Mouse (Mus musculus) urinary bladder, postnatal 4 days (tissue): ENCODE data around the gene She.

Experiments used
- DNase-seq, 2 experiments: peaks; one replicate each; pipeline ENCODE4 v3.0.0; 2021 to 2022; ENCODE audit warnings: low spot score in 2 of 2

The She gene

DNA sequence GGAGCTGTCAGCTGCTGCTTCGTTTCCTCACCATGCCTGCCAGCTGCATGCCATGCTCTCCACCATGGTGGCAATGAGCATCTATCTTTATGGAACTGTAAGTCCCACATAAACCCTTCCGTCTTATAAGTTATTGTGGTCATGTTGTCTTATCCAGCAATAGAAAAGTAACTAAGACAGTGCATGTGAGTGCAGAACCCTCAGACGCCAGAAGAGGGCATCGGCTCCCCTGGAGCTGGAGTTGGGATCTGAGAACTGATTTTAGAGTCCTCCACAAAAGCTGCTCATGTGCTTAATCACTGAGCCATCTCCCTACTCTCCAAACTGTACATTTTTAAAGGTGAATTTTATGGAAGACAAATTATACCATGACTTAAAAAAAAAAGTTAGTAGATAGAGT is 14.1 kb upstream of the She start:
- DNase-seq = no peak

DNA sequence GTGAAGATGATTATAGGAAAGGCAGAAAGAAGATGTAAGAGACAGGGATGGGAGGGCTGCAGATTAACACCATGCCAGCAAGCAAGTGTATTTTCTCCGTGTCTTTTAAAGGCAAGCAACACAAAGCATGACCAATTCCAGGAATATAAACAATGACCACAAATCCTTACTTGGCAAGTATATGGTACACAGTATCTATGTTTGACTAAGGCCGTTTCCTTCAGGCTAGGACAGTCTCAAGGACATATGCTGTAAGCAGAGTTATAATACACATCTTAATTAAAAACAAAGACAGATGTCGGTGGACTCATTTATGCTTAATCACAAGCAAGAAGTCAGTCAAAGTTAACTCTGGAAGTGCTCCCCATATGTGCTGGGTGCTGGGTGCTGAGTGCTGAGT is 12.6 kb upstream of the She start:
- no peak for DNase-seq

DNA sequence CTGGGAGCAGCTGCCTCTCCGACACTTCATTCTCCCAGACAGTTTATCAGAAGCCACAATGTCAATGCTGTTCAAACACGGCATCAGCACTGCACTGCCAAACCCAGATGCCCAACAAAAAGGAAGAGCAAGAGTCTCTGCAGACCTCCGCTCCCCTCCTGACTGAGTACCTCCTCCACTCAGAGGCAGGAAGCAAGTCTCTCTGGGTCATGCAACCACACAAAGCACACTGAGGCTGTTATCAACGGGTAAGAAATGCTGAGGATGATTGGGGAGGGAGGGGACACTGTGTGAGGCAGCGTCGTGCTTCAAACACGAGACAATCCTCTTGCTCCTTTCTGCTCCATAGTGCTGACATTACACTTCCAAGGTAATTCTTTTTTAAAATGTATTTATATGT is 11.3 kb upstream of the She start:
- DNase-seq = no peak

DNA sequence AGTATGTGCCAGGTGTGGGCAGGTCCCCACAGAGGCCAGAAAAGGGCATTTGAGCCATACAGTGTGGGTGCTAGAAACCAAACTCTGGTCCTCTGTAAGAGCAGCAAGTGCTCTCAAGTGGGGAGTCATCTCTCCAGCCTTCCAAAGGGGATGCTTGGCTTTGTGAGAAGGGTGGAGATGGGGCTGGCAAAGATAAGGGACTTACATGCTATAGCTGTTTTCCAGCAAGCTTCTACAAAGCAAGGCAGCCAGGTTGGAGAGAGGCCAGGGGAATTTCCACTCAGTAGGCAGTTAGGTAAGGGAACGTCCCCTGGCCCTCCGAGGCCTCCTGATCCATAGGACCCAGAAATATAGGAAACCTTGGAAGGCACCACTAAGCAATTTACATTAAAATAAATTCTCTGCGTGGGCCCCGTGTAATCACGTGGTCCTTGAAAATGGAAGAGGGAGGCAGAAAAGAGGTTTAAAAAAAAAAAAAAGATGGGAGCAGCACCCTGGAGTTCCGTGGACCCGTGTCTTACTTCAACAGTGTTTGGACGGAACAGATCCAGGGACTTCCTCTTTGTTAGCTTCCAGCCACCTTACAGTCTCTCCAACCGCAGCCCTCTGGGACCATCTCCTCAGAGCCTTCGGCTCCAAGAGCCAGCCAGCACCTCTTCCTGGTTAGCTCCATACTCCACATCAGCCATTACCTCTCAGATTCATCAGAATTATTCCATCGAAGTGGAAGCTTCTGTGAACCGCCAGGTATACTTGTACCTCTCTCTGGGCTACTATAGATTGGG is 10.7 kb upstream of the She start:
- no peak for DNase-seq

DNA sequence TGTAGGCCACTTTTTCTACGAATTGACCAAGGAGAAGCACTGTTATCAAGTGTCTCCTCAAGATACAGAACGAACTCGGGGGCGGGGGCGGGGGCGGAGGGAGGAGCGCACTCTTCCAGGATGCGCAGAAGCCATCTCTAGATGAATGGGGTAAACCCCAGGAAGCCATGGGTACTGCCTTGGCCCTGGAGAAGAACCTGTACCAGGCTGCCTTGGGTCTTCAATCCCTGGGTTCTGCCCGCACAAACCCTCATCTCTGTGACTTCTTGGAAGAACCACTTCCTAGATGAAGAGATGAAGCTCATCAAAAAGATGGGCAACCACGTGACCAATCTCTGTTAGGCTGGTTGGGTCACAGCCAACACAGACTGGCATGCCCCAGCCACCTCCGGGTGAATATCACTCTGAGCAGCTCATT is 10.1 kb upstream of the She start:
- DNase-seq = no peak

DNA sequence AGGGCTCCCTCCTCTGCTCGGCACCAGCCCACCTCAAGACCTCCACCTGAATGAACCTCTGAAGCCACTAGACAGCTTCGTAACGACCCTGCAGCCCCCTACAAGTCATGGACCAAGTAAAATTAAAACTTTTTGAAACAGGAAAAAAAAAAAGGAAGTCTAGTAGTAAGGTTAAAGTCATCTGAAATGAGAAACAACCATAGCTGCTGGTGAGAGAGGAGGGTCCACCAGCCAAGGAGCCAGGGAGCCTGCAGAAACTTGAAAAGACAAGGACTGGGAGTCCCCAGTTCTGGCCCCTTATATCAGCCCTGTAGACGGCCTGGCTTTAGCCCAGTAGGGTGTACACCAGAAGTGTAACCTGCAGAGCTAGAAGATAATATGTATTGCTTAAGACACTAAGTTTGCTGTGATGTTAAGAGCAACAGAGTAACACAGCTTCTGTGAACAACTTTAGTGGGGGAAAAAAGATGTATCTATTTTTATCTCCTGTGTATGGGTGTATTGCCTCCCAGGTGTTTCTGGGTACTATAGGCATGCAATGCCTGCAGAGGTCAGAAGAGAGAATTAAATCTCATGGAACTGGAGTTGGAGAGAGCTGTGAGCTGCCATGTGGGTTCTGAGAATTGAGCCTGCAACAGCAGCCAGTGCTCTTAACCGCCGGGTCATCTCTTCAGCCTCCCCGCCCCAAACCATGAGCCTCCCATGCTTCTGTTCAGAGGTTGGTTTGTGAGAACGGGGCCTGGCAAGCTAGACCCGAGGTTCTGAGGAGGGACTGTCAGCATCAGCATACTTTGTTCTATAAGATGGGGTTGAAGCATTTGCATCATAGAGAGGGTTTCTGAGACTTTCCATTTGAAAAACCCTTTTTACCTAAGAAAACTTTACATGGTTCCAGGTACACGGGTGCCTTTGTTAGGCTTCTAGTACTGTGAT is 9.4 kb upstream of the She start:
- DNase-seq = no peak

DNA sequence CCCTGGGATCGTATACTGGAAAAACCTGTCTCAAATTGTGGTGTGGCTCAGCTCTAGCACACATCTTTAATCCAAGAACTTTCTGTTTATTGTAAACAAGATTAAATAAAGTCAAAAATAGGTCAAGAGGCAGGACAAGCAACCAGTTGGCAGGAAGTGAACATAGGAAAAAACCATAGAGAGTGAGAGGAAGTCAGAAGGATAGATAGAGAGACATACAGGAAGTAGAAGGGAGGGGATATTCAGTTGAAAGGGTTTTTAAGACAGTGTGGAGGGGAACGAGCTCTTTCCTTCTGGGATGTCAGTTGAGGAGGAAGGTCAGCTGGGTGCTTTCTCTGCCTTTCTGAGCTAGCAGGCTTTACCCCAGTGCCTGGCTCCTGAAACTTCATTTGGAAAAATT is 7.6 kb upstream of the She start:
- DNase-seq = no peak

DNA sequence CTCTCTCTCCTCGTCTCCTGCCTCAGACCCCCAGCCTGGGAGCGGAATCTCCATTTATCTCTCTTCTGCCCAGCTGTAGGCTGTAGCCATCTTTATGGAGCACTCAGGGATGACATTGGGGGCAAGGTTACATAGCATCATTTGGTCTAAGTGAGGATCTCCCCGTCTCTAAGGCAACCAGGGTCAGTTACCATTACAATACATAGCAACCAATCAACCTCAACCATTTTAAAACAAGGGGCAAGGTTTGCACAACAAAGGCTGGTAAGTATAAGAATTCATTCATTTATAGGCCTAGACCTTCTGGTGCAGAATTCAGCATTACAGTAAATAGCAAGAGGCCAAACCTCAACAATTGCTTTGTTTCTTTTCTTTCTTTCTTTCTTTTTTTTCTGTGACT is 4.9 kb upstream of the She start:
- no peak for DNase-seq

DNA sequence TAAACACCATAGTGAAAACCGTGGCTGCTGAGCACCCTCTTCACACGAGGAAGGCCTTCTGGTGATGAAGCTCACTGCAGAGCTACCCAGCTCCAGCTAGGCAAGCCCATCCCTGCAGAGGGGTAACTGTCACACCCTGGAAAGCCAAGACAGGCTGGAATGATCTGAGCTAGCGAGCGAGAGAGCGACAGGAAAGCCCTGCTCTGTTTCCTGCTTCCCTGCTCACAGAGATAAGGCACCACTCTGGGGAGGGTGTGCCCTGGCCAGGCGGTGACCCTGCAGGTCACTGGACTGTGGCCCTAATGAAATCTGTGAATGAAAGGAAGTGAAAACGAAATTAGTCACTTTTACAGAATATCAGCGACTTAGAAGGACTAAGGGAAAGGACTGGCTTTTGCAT is 4.2 kb downstream of the She start:
- DNase-seq = no peak

DNA sequence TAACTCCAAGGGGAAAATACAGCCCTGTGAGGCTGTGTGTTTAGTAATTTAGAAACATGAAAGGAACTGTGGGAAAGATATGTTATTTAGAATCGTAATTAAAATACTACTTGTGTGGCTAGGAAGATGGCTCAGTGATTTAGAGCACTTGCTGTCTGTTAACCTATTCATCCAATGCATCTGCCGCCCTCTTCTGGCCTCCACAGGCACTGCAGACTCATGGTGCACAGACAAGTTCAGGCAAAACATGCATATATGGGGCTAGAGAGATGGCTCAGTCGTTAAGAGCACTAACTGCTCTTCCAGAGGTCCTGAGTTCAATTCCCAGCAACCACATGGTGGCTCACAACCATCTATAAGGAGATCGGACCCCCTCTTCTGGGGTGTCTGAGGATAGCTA is 11.1 kb downstream of the She start:
- DNase-seq = no peak

DNA sequence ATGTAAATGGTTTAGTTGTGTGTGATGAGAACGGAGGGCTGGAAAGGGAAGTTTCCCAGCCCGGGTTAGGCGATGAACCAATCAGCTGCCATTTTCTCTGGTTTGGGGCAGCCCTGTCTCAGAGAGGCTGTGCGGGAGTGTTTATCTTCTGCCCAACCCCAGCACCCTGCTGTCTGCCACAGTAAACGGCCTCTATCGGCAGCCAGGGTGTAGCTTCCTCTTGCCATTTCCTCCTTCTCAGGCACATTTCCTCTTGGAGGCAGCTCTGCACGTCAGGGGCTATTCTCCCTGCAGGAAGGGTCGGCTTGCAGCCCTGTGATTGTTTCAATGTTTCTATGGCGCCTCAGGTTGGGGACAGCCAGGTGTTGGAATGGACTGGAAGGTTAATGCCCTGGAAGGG is 12.0 kb downstream of the She start:
- no peak for DNase-seq

DNA sequence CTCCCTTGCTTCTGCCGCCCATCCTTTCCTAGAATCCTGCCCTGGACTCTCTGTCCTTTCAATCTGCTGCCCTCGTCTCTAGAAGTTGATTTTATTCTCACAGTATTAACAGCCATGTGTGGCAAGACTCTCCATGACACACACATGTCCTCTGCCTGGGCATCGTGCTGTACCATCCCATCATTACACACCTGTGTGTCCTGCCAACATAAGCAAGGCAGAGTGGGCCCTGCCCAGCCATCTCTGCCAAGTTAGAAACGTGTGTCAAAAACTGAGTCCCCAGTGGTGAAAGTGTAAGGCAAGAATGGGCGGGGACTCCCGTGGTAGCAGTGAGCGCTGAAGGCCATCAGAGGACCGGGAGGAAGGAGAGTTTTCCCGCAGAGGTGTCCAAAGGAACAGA is 14.6 kb downstream of the She start:
- DNase-seq = no peak

DNA sequence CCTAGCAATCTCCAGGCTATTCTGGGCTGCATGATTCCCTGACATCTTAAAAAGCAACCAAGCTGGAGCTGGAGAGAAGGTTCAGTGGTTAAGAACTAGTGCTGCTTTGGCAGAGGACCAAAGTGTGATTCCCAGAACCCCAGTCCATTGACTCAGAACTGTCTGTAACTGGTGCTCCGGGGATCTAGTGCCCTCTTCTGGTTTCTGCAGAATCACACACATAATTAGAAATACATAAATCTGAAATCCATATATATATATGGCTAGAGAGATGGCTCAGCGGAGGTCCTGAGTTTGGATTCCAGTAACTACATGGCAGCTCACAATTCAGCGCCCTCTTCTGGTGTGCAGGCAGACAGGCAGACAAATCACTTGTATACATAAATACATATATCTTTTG is 16.0 kb downstream of the She start:
- DNase-seq = no peak

DNA sequence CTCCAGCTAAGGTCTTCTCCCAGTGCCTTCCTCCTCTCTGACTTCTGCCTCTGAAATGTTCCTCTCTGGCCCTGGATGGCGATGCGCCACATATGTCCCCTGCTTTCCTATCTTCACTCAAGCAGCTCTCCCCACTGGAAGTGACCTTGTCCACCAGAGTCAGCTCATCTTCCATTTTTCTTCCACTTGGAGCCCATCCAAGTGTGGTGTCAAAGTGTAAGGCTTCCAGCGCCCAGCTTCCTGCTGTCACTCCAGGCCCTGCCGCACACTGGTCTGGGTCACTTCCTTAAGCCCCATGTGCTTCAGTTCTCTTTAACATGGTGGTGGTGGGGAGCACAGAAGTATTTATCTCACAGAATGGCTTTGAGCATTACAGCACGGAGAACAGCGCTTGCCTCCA is 16.4 kb downstream of the She start:
- DNase-seq = no peak

DNA sequence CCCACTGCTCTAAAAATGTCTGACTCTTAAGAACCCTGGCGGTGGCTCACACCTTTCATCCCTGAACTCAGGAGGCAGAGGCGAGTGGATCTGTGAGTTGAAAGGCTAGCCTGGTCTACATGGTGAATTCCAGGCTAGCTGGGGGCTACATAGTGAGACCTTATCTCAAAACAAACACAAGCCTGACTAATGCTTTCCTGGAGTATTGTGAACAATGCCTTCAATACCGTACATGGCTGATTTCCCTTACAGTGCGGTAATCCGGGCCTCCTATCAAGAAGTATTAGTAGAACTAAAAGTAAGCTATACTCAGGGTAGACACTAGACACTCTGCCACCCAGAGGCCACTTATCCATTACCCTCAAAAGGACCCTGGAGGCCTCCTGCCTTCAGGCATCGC is 16.9 kb downstream of the She start:
- DNase-seq = no peak

DNA sequence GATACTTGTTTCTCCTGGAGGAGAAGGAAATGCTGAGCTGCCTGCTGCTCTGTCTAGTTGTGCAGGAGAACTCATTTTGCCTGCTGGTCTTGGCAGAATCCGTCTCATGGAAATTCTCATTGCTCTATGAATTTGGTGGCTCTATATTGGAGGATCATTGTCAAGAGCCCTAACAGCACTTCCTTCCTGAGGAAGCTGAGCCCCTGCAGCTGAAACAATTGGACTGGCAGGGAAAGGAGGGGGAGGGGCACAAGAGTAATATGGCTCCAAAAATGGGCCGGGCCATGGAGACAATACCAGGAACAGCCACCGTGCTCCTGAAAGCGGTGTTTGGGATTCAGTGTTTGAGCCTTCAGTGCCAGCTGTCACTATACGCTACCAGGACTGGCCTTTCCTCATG is 22.6 kb downstream of the She start:
- DNase-seq = no peak

DNA sequence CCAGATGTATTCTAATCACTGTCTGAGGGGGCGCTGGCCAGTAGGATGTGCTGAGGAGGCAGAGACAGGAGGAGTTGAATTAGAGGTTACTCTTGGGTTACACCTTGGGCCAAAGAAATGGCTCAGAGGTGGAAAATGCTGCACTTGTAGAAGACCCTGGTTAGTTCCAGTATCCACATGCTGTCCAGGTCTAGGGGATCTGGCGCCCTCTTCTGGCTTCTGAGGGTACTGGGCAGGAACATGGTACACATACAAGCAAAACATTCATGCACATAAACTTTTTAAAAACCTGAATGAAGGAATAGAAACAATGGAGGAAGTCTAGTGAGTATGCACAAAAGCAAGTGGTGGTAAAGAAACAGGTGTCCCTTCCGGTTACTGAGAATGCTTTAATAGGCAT is 26.2 kb downstream of the She start:
- no peak for DNase-seq

DNA sequence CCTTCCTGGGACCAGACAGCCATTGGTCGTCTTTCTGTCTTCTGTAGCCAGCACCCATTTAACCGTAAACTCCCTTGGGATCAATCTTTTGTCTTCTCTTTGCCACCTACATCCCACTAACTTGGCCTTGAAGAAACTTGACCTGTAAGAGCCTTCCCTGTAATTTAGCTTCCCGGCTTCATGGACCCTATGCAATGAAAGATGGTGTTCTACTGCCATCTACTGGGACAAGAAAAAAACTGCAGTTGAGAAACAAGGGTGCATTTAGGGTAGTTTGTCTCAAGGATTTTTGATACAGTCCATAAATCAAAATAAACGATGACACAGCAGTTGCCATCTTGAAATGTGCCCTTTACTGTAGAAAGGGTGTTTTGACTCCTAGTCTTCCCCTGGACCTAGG is 27.0 kb downstream of the She start:
- no peak for DNase-seq

DNA sequence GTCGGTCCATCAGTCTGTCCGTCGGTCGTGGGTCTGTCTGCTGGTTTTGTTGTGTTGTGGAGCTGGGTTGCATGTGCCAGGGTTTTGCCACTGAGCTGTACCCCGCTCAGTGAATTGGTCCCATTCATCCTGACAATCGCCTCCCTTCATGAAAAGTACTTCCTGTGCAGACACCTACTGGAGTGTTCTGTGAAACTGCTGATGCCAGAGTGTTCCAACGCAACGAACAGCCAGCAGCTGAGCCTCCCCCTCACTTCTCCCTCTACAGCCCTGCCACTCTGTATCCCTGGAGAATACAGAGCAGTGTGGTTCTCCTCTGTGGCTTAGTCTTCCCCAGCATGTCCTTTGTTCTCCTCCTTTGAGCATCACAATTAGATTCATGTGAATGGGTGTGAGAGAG is 27.7 kb downstream of the She start:
- no peak for DNase-seq

DNA sequence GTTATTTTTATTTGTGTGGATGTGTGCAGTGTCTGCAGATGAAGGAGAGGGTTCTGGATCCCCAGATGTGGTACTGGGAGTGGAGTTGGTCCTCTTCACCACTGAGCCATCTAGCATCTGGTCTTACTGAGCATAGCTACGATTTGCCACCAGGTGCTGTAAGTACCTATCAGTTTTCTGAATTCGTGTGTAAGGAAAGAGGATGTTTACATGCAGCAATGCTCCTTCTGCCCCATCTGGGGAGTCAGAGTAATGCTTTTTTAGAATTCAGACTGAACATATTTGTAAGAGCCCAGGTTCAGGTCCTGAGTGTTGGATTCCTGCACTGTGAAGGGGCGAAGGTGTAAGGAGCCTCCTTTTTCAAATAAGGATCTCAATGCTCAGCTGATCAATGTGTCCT is 28.8 kb downstream of the She start:
- DNase-seq = no peak

DNA sequence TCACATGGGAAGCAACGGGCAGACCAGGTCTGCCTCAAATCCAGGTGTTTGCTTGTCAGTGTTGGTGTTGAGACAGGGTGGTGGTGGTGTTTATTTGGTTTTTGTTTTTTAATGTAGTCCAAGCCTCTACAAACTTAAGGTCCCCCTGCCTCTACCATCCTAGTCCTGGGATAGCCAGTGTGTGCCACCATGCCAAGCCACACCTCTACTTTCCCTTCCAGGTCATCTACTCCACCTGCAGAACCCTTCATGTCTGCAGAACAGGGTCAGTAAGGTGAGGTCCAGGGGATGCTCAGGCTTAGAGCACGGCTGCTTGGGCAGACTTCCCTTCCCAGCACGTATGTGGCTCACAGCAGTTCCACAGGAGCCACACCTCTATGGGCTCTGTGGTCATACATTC is 29.2 kb downstream of the She start:
- no peak for DNase-seq

DNA sequence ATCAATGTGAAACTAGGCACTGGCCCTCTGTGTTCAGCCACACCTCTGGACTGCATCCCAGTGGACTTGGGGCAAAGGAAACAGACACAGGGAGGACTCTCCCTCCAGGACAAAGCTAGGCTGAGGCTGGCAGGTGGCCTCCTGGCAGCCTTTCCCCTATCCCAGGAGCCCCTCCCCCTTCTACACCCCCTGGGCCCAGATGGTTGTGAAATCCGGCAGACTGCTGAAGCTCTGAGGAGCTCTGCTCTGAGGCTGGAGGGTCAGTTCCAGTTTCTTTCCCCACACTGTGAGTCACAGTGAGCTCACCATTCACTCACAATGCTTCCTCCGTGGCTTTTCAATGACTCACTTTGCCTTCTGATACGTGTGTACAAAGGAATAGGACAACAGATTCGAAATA is 29.9 kb downstream of the She start:
- DNase-seq = peak; percentile 70 to 79

DNA sequence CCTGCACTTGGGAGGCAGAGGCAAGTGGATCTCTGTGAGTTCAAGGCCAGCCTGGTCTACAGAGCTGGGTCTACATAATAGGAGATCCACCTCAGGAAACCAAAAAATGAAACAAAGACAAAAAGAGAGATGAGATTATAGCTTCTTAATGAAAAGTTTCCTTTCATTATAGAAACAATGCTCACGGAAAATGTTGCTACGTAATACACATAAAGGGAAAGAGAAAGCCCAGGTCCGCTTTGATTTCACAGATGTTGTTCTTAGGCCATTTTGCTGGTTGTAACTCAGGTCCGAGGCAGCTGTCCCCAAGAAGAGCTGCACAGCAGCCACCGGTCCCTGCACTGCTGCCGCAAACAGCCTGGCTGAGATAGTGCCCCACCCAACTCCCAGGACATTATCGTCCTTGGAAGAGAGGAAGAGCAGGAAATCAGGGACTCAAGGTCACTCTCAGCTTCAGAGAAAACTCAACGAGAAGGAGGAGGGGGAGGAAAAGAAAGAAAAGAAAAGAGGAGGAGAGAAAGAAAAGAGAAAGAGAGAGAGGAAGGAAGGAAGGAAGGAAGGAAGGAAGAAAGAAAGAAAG is 31.1 kb downstream of the She start:
- no peak for DNase-seq
